Mouse (Mus musculus): Measurements from ENCODE around the gene Jaml. TPM values are rescaled to one million over a fixed set of nuclear protein-coding genes. Genes with fewer than 3 reads are reported as not detected.

Gene Jaml
- polyA plus RNA-seq, 1 experiment = not detected

- H3K79me2 ChIP-seq (ENCODE audit: control insufficient read depth, insufficient read depth) = no peaks in the 10 kb centered on the region
- no peak overlapping the region for H3ac ChIP-seq (ENCODE audit: control insufficient read depth, insufficient read length, low read depth)
- peaks cover 57% of the 10 kb centered on the region for H3K27me3 ChIP-seq (ENCODE audit: control insufficient read depth, insufficient read depth, insufficient read length)
- H3K79me3 ChIP-seq (ENCODE audit: low read depth) = no peaks in the 10 kb centered on the region
- no peak overlapping the region for H3K4me3 ChIP-seq (ENCODE audit: insufficient read depth, poor library complexity, severe bottlenecking)
- TF ChIP-seq MYOD1 (IDR thresholded peaks at IDR 0.05; ENCODE audit: control insufficient read depth, insufficient read length, low read depth) (no peak), MAX (IDR thresholded peaks at IDR 0.05) (no peak), USF1 (IDR thresholded peaks at IDR 0.05; ENCODE audit: low read depth) (no peak), CTCF (IDR thresholded peaks at IDR 0.05; ENCODE audit: control insufficient read depth, insufficient read depth, insufficient read length) (no peak), FOSL1 (IDR thresholded peaks at IDR 0.05; ENCODE audit: insufficient read depth, low read length, poor library complexity, severe bottlenecking) (no peak), CEBPB (IDR thresholded peaks at IDR 0.05; ENCODE audit: low read depth) (no peak), MYOG (IDR thresholded peaks at IDR 0.05; ENCODE audit: control insufficient read depth, extremely low read depth, insufficient read length) (no peak)
- H3K36me3 ChIP-seq (ENCODE audit: control insufficient read depth, insufficient read depth) = no peaks in the 10 kb centered on the region
Observed at GRCm38 (mm10) chr9:45150933-45151332, 72.0 kb downstream of the Jaml start.

- peaks cover 39% of the 10 kb centered on the region for H3K27me3 ChIP-seq (ENCODE audit: control insufficient read depth, insufficient read depth, insufficient read length)
- H3K4me3 ChIP-seq (ENCODE audit: insufficient read depth, poor library complexity, severe bottlenecking) = no peak overlapping the region
- no peaks in the 10 kb centered on the region for H3K79me3 ChIP-seq (ENCODE audit: low read depth)
- TF ChIP-seq USF1 (IDR thresholded peaks at IDR 0.05; ENCODE audit: low read depth) = no peak
- TF ChIP-seq MYOG (IDR thresholded peaks at IDR 0.05; ENCODE audit: control insufficient read depth, extremely low read depth, insufficient read length) = no peak
- no peak for TF ChIP-seq FOSL1 (IDR thresholded peaks at IDR 0.05; ENCODE audit: insufficient read depth, low read length, poor library complexity, severe bottlenecking)
- TF ChIP-seq CTCF (IDR thresholded peaks at IDR 0.05; ENCODE audit: control insufficient read depth, insufficient read depth, insufficient read length) = no peak
- TF ChIP-seq MAX (IDR thresholded peaks at IDR 0.05) = no peak
- TF ChIP-seq MYOD1 (IDR thresholded peaks at IDR 0.05; ENCODE audit: control insufficient read depth, insufficient read length, low read depth) = no peak
- TF ChIP-seq CEBPB (IDR thresholded peaks at IDR 0.05; ENCODE audit: low read depth) = no peak
- H3K36me3 ChIP-seq (ENCODE audit: control insufficient read depth, insufficient read depth) = no peaks in the 10 kb centered on the region
- H3K79me2 ChIP-seq (ENCODE audit: control insufficient read depth, insufficient read depth) = no peaks in the 10 kb centered on the region
- no peak overlapping the region for H3ac ChIP-seq (ENCODE audit: control insufficient read depth, insufficient read length, low read depth)
Observed at GRCm38 (mm10) chr9:45153361-45153760, 74.4 kb downstream of the Jaml start.

Other genes starting within 250 kb of the Jaml start
- gene Kmt2a, start 197.9 kb upstream of the Jaml start, polyA plus RNA-seq (2012; fragmentation: generic; extraction: Trizol) = 5.6 TPM
- 734 TPM for gene Atp5l, start 158.4 kb upstream of the Jaml start, polyA plus RNA-seq (2012; fragmentation: generic; extraction: Trizol)
- gene Ube4a, start 113.6 kb upstream of the Jaml start, polyA plus RNA-seq (2012; fragmentation: generic; extraction: Trizol) = 13.7 TPM
- not detected for gene Cd3g, start 98.8 kb upstream of the Jaml start, polyA plus RNA-seq (2012; fragmentation: generic; extraction: Trizol)
- not detected for gene Cd3d, start 97.4 kb upstream of the Jaml start, polyA plus RNA-seq (2012; fragmentation: generic; extraction: Trizol)
- gene Cd3e, start 69.6 kb upstream of the Jaml start, polyA plus RNA-seq (2012; fragmentation: generic; extraction: Trizol) = not detected
- gene Mpzl2, start 39.4 kb upstream of the Jaml start, polyA plus RNA-seq (2012; fragmentation: generic; extraction: Trizol) = not detected
- 0.35 TPM for gene Mpzl3, start 24.0 kb upstream of the Jaml start, polyA plus RNA-seq (2012; fragmentation: generic; extraction: Trizol)
- gene Scn2b, start 38.6 kb downstream of the Jaml start, polyA plus RNA-seq (2012; fragmentation: generic; extraction: Trizol) = not detected
- 0.01 TPM for gene Scn4b, start 59.2 kb downstream of the Jaml start, polyA plus RNA-seq (2012; fragmentation: generic; extraction: Trizol)
- gene BC049352, start 102.8 kb downstream of the Jaml start, polyA plus RNA-seq (2012; fragmentation: generic; extraction: Trizol) = not detected
- gene Tmprss4, start 124.9 kb downstream of the Jaml start, polyA plus RNA-seq (2012; fragmentation: generic; extraction: Trizol) = not detected
- not detected for gene Il10ra, start 190.0 kb downstream of the Jaml start, polyA plus RNA-seq (2012; fragmentation: generic; extraction: Trizol)
- not detected for gene Tmprss13, start 239.9 kb downstream of the Jaml start, polyA plus RNA-seq (2012; fragmentation: generic; extraction: Trizol)

All from C2C12 (cell line).